Mouse (Mus musculus) heart, adult 2 months (tissue): Measurements from ENCODE around the gene Als2cl.
A peak's percentile ranks its signal among the peaks of the same experiment; 100 is the strongest.

Source experiments
- CTCF ChIP-seq: fragments of 200-600 bp; IDR thresholded peaks from 2 replicates; pipeline ENCODE4 v1.8.1; 2022; ENCODE audit warnings: antibody characterized with exemption, mild to moderate bottlenecking, moderate library complexity
- EP300 ChIP-seq: fragments of 200-500 bp; IDR thresholded peaks from 2 replicates; pipeline ENCODE4 v1.6.1; 2011; ENCODE audit warnings: low read depth, low read length, control low read depth; ENCODE audit not compliant: insufficient read depth
- POLR2A ChIP-seq: fragments of 200-500 bp; IDR thresholded peaks from 2 replicates; pipeline ENCODE4 v1.6.1; 2011; ENCODE audit warnings: mild to moderate bottlenecking, low read depth, low read length, control low read depth; ENCODE audit not compliant: insufficient read depth

- peak; percentile 55 for TF ChIP-seq CTCF
- no peak for TF ChIP-seq POLR2A
- no peak for TF ChIP-seq EP300
Observed at GRCm38 (mm10) chr9:110890026-110890783, 10.5 kb downstream of the Als2cl start.
